Mouse (Mus musculus): ENCODE measurements around the gene Mov10l1.

DNA sequence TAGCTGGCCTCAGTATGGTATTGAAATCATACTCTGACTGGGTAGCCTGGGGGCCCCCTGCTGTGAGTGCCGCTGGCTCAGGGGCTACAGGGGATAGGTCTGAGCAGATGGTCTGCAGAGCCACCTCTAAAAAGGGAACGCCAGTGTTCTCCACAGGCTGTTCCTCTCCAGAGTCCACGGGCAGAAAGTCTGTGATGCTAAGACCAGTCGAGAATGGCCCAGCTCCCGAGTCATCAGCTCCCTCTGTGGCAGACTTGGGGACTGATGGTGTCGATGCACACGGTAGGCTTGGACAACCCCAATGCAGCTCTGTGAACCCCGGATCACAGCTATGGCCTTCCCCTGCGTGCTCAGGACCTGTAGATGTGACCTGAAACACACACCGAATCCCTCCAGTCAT is 121.2 kb downstream of the Mov10l1 start:
- TF ChIP-seq CTCF (IDR thresholded peaks at IDR 0.05; ENCODE audit: extremely low read depth, insufficient read length, insufficient replicate concordance, low read depth, low read length): no peak
- no peak for TF ChIP-seq POLR2A (IDR thresholded peaks at IDR 0.05; ENCODE audit: low read depth, low read length)

All from small intestine, adult 2 months (tissue).